Mouse (Mus musculus) thymus, postnatal 25 days (tissue): ENCODE measurements around the gene Camkk2.

Experiments used
- DNase-seq: peaks from one replicate; pipeline ENCODE4 v3.0.0; 2022

Gene Camkk2

DNA sequence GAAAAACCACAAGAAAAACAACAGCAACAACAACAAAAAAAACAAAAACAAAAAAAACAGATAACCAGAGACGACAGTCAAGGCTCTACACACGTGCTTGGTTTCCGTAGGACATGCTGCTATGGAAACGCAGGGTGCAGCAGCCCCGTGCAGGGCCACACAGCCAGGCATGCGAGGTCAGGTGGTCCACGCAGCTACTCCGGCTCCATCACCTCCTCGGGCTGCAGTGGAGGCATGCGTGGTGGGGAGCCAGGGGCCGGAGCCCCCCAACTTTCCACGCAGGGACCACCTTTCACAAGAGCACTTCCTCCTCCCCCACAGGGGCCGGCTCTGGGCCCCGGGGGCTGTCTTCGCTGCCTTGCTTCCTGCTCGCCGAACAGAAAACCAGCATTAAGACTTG is 45.3 kb downstream of the Camkk2 start:
- peak; percentile 60 for DNase-seq

DNA sequence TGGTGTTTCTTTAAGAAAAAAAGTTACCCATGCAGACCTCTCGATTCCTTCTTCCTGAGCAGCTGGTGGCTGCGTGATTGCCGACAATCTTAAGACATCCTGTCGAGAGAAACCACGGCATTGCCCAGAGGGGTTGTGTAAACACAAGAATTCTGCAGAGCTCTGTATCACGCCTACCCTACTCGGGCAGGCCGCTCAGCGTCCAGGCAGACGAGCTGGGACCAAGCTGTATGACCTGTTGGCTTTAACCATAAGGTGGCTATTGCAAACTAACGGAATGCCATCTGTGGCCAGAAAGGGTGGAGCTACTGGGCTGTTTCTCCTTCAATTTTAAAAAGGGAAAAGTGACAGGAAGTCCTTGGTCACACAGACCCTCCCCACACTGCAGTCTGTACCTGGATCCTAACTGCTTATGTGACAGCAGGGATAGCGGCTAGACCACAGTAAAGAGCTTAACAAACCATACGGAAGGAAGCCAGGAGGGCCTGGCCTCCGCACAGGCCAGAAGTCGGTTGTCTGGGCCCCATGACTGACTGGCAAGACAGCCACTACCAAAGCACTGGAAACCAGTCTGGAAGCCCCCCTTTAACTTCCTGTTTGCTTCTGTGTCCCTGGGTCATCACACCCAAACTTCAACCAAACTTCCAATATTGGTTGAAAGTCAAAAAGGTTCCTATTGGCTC is 47.1 kb downstream of the Camkk2 start:
- DNase-seq: peak; percentile 62

DNA sequence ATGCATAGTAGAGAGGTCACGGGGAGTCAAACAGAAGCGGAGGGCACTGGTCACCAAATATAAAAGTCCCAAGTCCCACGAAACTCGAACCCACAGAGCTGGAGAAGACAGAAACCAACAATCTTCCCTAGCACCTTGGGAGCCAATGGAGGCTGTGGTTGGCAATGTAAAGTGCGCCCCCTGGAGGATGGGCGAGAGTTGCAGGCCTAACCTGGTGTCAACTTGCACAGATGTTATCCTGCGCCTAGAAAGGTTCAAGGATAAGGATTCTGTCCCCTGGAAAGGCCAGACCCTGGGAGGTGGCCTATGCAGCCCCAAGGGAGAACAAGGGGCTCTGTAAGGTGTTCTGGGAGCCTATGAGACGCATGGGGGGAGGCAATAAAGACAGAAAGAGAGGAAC is 47.9 kb downstream of the Camkk2 start:
- peak; percentile 84 for DNase-seq

DNA sequence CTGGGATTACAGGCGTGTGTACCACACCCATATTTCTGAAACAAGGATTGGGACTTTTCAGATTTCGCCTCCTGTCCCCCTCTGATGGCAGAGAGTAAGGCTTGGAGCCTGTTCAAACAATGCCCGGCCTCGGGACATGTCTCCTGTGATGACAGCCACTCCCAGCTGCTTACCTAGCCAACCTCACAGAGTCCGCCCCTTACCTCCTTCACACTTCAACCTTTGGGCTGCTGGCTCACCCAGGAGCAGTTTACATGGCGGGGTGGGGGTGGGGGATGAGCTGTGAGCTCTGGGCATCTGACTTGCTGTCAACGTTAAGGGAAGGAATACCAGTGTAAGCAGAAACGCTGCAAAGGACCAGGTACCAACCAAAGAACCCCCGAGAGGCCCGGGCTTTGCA is 48.4 kb downstream of the Camkk2 start:
- no peak for DNase-seq

DNA sequence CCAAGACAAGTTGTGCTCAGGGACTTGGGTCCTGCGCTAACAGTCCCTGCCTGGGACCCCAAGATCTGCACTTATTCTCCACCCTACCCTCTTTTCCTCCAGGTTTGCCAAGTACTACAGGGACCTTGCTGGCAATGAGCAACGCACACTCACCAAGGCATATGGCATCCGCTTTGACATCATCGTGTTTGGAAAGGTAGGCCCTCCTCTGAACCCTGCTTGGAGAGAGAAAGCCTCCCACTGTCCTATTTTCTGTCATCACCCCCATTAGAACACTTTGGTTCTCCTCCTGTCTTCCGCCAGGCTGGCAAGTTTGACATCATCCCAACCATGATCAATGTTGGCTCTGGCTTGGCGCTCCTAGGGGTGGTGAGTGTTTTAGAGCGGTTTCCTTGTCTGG is 52.1 kb downstream of the Camkk2 start:
- no peak for DNase-seq

DNA sequence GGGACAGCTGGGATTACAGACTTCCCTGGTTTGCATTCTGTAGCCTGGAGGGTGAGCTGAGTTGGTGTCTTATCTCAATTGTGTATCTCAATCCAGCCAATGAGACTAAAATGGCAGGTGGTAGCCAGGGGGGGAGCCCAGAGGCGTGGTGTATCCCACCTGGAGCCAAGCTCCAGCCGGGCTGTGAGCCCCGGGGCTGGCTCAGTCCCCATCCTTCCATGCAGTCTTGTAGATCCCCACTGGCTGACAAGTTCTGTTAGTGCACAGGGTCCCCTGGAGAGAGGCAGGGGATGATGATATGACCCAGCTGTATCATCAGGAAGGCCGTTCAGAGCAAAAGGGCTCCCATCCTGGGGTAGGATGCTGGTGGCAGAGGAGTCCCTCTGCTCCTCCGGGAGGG is 52.6 kb downstream of the Camkk2 start:
- no peak for DNase-seq

DNA sequence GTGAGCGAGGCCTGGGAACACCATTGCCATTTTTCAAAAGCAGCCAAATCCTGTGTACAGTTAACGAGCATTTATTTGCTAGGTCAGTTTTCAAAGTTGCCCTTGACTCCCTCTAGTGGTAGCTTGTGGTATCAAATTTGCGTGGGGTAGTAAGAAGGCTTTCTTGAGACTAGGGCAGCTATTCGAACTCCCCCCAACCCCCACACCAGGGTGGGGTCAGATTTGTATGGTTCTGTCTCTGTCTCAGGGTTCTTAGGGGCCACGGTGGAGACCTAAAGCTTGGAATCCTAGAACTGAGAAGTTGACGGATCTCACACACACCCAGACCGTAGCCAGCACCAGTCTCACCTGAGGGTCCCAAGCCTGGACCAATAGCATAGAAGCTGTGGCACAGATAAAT is 53.1 kb downstream of the Camkk2 start:
- peak; percentile 66 for DNase-seq

DNA sequence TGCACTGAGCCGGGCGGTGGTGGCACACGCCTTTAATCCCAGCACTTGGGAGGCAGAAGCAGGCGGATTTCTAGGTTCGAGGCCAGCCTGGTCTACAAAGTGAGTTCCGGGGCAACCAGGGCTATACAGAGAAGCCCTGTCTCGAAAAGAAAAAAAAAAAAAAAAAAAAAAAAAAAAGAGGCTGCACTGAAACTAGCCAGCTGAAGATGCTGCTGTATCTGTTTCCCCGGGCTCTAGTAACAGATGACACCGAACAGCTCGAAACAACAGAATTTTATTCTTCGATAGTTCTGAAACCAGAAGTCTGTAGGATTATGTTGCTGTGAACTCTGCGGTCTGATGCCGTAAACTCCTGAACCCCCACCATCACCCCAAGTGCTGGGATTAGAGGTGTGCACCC is 53.8 kb downstream of the Camkk2 start:
- no peak for DNase-seq

DNA sequence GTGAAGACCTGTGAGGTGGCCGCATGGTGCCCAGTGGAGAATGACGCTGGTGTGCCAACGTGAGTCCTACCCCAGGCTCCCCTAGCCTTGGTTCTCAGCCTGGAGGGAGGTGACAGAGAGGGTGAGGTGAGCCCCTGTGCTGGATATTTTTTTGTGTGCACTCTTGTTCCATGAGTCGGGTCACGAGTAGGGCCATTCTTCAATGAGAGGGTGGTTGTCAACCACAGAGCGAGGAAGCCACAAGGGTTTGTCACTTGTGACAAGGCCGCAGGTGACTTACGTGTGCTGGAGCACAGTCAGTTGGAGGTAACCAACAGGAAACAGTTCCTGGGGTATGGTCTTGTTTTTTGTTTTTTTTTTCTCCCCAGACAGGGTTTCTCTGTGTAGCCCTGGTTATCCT is 60.0 kb downstream of the Camkk2 start:
- peak; percentile 23 for DNase-seq

DNA sequence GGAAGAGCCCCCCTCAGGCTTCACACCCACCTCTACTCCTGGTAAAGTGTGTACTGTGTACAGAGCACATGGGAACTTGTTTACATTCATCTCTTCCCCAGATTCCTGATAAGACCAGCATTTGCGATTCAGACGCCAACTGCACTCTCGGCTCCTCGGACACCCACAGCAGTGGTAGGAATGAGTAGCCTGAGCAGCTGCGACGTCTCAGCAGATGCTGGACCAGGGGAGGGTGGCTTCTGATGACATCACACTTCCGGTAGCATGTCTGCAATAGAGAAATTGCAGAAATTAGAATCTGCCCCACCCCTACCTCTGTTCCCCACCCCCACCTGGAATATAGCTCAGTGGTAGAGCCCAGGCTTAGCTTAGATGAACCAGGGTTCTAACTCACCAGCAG is 60.8 kb downstream of the Camkk2 start:
- DNase-seq: no peak

DNA sequence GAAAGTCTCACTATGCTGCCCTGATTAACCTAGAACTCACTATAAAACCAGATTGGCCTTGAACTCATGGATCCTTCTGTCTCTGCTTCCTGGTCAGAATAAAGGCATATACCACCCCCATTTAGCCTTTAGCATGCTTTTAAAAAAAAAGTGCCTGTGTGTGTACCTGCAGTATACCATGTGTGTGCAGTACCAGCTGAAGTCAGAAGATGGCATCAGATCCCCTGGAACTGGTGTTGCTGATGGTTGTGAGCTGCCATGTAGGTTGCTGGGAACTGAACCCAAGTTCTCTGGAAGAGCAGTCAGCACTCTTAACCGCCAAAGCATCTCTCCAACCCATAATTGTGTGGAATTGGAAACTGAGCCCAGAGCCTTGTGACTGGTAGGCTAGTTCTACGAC is 62.4 kb downstream of the Camkk2 start:
- DNase-seq: no peak

DNA sequence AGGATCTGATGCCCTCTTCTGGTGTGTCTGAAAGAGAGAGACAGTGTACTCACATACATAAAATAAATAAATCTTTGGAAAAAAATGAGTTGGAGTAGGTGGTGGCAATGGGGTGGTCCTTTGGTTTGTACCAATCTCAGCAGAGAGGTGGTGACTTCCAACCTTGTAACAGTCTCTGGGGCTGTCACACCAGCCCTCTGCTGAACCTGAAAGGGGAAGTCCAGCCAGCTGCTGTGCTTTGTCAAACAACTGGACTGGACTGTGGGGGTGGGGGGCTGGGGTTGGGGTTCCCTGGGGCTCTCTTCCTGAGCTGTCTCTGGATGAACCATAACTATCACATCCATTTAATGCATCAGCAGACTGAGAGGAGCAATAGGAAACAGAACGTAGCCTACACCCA is 63.5 kb downstream of the Camkk2 start:
- no peak for DNase-seq

DNA sequence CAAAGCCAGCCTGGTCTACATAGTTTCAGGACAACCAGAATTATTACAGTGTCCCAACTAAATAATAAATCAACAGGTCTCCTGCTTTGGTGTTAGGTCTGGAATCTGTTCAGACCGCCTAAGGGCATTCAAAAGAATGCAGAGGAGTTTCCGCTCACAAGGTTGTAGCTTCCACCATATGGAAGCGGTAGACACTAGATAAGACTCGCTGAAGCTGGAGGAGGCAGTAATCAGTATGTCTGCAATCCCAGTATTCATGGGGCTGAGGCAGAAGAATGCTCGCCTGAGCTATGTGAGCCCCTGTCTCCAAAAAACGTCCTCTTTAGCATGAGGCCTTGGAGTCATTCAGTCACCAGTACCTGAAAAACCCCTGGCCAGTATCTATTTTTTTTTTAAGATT is 70.4 kb downstream of the Camkk2 start:
- no peak for DNase-seq

DNA sequence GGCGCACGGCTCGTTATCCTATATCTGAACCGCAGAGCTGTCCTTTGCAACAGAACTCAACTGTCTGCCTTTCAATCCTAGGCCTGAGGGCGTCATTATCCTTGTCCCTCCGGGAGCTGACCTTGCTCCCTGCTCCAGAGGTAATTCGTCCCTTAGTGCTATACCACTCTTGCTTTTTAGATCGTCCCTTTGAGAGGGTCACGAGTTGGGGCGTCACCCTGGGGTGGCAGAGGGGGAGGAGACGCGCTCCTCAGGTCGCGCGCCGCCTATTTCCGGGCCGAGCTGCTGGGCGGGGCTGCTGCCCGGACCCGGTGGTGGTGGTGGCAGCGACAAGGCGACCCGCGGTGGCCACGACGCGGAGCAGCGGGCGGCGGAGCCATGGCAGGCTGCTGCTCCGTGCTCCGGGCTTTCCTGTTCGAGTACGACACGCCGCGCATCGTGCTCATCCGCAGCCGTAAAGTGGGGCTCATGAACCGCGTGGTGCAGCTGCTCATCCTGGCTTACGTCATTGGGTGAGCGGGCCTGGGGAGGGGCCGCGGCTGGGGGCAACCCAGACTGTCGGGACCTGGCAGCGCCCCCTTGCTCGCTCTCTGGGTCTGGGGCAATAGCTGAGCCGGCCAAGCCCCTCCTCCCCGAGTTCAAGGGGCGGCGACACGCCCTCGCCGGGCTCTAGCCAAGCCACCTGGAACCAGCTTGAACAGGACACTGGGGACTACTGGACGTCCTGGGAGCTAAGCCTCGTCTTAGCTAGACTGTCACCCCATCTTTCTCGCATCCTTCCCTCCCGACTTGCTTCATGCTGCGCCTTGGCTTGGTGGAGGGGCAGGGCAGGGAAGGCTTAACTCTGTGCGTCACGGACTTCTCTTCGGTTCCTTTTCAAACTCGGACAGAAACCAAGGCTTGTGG is 71.7 kb downstream of the Camkk2 start, which contains the start of gene P2rx4:
Gene P2rx4 (plus strand): TSS at position 269 of the 906 bp plus-strand sequence.
- peak; percentile 87 for DNase-seq

DNA sequence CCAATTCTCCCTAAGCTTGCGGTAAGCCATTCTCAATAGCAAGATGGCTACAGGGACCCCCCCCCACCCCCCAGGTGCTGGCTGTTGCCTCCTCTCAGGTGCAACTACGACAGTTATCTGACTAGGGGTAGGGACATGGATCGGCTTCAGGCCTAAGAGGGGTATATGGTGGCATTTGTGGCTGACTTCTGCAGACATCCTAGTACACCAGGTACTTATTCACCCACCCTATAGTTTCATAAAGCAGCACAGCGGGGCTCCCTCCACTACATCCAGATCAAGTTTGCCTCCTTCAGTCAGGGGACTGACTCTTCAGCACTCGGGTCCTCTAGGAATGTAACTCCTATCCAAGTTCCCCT is 72.3 kb downstream of the Camkk2 start:
- no peak for DNase-seq

DNA sequence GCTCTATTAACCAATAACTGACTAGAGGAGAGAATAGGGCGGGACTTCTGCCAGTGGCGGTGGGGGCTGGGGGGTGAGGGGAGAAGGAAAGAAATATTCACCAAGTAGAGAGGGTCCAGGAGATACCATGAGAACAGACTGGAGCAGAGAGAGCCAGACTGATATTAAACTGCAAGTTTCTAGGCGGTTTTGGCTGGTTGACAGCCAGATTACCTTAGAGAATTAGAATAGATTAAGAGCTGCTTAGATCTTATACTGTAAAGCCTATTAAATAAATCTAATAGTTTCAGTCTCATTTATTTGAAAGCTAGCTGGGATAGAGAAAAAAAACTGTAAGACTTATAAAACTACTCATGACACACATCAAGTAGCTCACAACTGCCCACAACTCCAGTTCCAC is 74.0 kb downstream of the Camkk2 start:
- no peak for DNase-seq

DNA sequence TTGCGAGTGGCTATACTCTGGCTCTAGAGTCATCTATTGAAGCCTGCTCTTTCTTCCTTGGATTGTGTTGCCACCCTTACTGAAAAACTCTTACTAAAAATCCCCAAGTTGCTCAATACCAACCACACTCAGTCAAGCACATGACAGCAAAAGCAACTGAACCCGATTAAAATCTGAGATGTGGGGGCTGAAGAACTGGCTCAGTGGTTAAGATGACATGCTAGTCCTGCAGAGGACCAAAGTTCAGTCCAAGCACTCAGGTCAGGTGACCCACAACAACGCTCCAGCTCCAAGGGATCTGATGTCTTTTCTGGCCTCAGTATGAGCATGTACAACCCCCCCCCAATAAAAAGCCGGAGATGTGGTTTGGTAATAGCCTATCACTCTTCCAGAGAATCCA is 74.6 kb downstream of the Camkk2 start:
- no peak for DNase-seq

DNA sequence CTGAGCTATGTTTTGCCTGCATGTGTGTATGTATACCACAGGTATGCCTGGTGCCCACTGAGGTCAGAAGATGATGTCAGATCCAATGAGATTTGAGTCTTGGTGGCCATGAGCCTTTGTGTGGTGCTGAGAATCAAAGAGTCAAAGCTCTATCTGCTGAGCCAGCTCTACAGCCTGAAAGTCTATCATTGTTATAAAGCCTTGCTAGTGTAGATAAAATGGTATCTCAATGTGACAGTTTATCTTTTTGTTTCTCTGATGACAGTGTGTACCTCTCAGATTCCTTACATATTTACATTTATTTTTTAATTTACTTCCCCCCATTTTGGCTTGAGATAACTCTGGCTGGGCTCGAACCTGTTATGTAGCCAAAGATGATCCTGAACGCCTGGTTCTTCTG is 75.6 kb downstream of the Camkk2 start:
- no peak for DNase-seq

DNA sequence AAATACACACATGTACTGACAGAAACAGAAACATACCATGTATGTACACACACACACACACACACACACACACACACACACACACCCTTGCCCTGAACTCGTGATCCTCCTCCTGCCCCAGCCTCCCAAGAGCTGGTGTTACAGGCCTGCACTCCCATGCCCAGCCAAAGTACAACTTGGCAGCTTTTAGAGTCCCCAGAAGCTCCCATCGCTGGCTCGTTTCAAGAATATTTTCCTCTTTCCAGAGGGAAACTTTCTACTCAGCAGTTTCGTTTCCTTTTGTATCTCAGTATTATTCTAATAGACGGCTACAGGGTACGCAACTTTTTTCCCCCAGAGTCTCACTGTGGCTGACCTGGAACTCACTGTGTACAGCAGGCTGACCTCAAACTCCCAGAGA is 77.1 kb downstream of the Camkk2 start:
- DNase-seq: no peak

DNA sequence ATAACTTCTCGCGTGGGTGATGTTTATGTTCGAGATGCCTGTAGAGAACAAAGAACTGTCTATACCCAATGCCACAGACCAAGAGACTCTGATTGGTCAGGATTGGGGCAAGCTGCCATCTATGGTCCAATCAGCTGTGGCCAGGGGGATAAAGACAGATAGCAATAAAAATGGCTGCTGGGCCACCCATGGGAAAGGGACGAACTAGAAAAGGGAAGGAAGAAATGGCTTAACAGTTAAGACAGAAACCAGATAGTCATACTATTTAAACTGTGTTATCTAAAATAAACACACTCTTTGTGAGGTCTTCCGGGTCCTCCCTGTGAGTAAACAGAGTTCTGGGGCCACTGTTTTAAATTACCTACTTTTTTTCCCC is 78.4 kb downstream of the Camkk2 start:
- DNase-seq: no peak

DNA sequence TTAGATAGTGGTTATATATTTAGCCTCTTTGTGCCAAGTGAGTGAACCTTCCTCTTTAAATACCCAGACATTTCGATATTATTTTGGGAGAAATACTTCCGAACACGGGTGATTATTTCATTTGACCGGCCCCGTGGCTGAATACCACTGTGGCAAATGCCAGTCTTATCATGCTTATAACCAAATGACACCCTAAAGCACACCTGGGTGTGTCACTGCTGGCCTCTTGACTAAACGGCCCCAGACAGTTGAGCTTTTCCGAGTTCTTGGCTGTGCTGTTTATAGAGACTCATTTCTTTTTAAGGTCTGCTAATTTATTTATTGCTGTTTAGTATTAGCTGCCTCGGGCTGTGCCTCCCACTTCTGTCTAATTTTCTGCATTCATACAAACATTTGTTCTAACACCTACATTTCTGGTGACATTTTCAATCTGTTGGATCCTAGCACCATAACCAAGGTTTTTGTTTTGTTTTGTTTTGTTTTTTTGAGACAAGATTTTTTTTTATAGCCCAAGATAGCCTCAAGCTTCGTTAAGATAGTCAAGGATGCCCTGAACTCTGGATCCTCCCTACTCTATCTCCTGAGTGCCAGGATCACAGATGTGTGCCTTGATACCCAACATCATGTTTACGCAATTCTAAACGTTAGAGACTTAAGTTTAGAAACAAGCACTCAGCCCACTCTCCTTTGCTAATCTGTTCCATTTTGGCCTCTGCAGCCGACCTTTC is 78.9 kb downstream of the Camkk2 start:
- no peak for DNase-seq

DNA sequence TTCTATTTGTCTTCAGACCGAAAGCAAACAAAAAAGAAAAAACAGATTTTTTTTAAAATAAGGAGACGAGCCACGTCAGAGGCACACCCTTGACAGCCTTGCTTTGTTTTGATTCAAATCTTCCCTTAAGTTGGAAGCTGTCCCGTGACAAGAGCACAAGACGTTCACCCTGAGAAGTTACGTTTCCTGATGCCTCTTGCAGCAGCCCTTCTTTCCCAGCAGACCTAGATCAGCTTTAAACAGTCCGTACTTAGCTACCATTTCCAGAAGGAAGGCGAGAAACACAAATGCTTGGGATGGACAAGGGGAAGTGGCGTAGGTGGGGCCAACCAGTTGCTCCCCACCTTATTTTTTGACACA is 80.5 kb downstream of the Camkk2 start:
- DNase-seq: no peak

DNA sequence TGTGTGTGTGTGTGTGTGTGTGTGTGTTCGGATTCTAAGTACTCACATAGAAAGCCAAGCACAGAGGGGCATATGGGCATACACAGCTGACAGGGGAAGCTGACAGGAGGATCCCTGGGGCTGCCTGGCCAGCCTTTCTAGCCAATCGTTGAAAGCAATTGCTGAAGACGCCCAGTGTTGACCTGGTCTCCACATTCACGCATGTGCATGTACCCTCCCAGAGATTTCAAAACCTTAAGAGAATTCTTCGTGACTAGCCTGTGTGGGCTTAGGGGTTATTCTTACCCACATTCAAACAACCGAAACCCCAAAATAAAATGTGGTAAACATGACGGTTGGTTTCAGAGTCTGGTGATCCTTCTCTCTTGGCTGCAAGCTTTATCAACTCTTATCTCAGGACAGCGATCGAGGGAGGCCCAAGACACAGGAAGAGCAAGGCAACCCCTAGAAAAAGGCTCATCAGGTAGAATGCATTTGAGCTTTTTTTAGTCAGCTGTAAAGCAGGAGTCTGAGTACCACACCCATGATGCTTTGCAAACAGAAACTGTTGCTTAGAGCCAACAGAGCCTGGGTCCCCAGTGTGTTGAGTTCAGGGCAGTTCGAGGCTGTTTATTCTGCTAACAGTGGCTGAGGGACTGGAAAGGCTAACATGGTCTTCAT is 81.0 kb downstream of the Camkk2 start:
- peak; percentile 49 for DNase-seq
